ENCODE assay signal across 30 mouse cellular contexts in the genomic region with DNA sequence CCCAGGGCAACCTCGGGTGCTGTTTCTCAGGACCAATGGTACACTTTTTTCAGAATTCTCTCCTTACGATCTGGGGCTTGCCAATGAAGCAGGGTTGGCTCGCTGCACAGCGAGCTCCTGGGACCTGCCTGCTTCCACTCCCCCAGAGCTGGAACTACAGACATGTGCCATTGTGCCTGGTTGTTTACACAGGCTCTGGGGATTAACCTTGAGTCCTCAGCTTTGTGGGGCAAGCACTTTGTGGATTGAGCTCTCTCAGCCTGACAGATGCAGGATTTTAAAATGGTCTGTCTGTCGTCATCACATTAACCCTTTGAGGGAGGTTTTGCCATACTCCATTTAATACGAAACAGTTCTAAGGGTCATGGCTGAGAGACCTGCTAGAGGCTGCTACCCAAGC. TPM values are rescaled to one million over a fixed set of nuclear protein-coding genes. Genes with fewer than 3 reads are reported as not detected.
DNase-seq lines count a peak whose midpoint lies in the region; ATAC-seq and TF ChIP-seq lines count a peak whose summit lies in the region.
"Had no signal": no experiment of that assay in that cellular context is flagged by ENCODE, and none has a peak within 500 bp of the region (broad histone marks: within the 10 kb centered on the region; RNA-seq: fewer than 3 reads in every experiment).

No protein-coding gene starts in this region.

- no peak for ATAC-seq in forebrain, embryonic 14.5 days
- no peak for ATAC-seq in forebrain, postnatal 0 days
- peak; percentile 88 for ATAC-seq in midbrain, embryonic 11.5 days (ENCODE audit: low FRiP score)
- ATAC-seq in midbrain, postnatal 0 days (ENCODE audit: low FRiP score) = no peak
- ATAC-seq in midbrain, embryonic 13.5 days = peak; percentile 58; the same call in 1 of the 2 replicates
- ATAC-seq in stomach, embryonic 15.5 days (ENCODE audit: insufficient read depth, low FRiP score, low read depth) = peak; percentile 65; the same call in 1 of the 2 replicates
- ATAC-seq in heart, embryonic 11.5 days (replicated peaks; ENCODE audit: insufficient number of reproducible peaks, low FRiP score, low TSS enrichment) = no peak
- ATAC-seq: intestine, postnatal 0 days; liver, embryonic 12.5 days had no signal

- H3K4me1 ChIP-seq in forebrain, embryonic 14.5 days (ENCODE audit: control insufficient read depth, insufficient read depth, low read length) = no peaks in the 10 kb centered on the region
- H3K4me1 ChIP-seq in forebrain, postnatal 0 days (ENCODE audit: insufficient read depth) = no peaks in the 10 kb centered on the region
- peaks cover 11% of the 10 kb centered on the region; the same call in 1 of the 2 replicates for H3K4me1 ChIP-seq in midbrain, embryonic 11.5 days (ENCODE audit: control insufficient read depth, insufficient read depth, low read length)
- no peaks in the 10 kb centered on the region for H3K4me1 ChIP-seq in midbrain, postnatal 0 days (ENCODE audit: insufficient read depth, low read length)
- peaks cover 10% of the 10 kb centered on the region for H3K4me1 ChIP-seq in midbrain, embryonic 13.5 days (replicated peaks)
- no peaks in the 10 kb centered on the region; the same call in 1 of the 2 replicates for H3K4me1 ChIP-seq in stomach, embryonic 15.5 days
- H3K4me1 ChIP-seq in heart, embryonic 11.5 days (ENCODE audit: control insufficient read depth, insufficient read depth, low read length) = peaks cover 3% of the 10 kb centered on the region
- H3K4me1 ChIP-seq: liver, embryonic 12.5 days; neural tube, embryonic 12.5 days had no signal

- no peak for TF ChIP-seq CTCF in forebrain, postnatal 0 days (IDR thresholded peaks at IDR 0.05; ENCODE audit: low read depth)
- TF ChIP-seq CTCF in midbrain, postnatal 0 days (IDR thresholded peaks at IDR 0.05) = no peak

- H3K9me3 ChIP-seq in forebrain, embryonic 14.5 days (replicated peaks; ENCODE audit: control insufficient read depth, low read length) = no peaks in the 10 kb centered on the region
- no peaks in the 10 kb centered on the region for H3K9me3 ChIP-seq in forebrain, postnatal 0 days (ENCODE audit: low read length)
- no peaks in the 10 kb centered on the region for H3K9me3 ChIP-seq in midbrain, embryonic 11.5 days (ENCODE audit: control insufficient read depth, low read length)
- H3K9me3 ChIP-seq in midbrain, postnatal 0 days (ENCODE audit: low read length) = no peaks in the 10 kb centered on the region
- H3K9me3 ChIP-seq in midbrain, embryonic 13.5 days = 0 out of 2 replicates have a peak, but pooled peaks cover 3% of the 10 kb centered on the region
- H3K9me3 ChIP-seq in stomach, embryonic 15.5 days = no peaks in the 10 kb centered on the region
- no peaks in the 10 kb centered on the region for H3K9me3 ChIP-seq in heart, embryonic 11.5 days (replicated peaks; ENCODE audit: control insufficient read depth, low read length)
- H3K9me3 ChIP-seq: heart, embryonic 12.5 days; hindbrain, embryonic 10.5 days; limb, embryonic 13.5 days; liver, embryonic 12.5 days; neural tube, embryonic 12.5 days had no signal

- no peaks in the 10 kb centered on the region for H3K27me3 ChIP-seq in forebrain, embryonic 14.5 days (replicated peaks; ENCODE audit: control insufficient read depth, insufficient read depth, low read length)
- H3K27me3 ChIP-seq in forebrain, postnatal 0 days (ENCODE audit: insufficient read depth, low read length) = no peaks in the 10 kb centered on the region
- no peaks in the 10 kb centered on the region for H3K27me3 ChIP-seq in midbrain, embryonic 11.5 days (ENCODE audit: control insufficient read depth, insufficient read depth, low read length)
- H3K27me3 ChIP-seq in midbrain, postnatal 0 days (ENCODE audit: insufficient read depth, low read length) = no peaks in the 10 kb centered on the region
- no peaks in the 10 kb centered on the region for H3K27me3 ChIP-seq in midbrain, embryonic 13.5 days
- no peaks in the 10 kb centered on the region for H3K27me3 ChIP-seq in stomach, embryonic 15.5 days (replicated peaks)
- H3K27me3 ChIP-seq in heart, embryonic 11.5 days (ENCODE audit: control insufficient read depth, insufficient read depth, low read length) = no peaks in the 10 kb centered on the region
- H3K27me3 ChIP-seq: limb, embryonic 13.5 days; neural tube, embryonic 12.5 days had no signal

- H3K4me2 ChIP-seq in forebrain, embryonic 14.5 days (ENCODE audit: low read length) = no peak overlapping the region
- H3K4me2 ChIP-seq in forebrain, postnatal 0 days (ENCODE audit: low read depth) = no peak overlapping the region
- no peak overlapping the region for H3K4me2 ChIP-seq in midbrain, embryonic 11.5 days
- no peak overlapping the region for H3K4me2 ChIP-seq in midbrain, postnatal 0 days (ENCODE audit: low read depth, low read length, poor library complexity, severe bottlenecking)
- H3K4me2 ChIP-seq in midbrain, embryonic 13.5 days (replicated peaks) = no peak overlapping the region
- no peak overlapping the region for H3K4me2 ChIP-seq in stomach, embryonic 15.5 days
- no peak overlapping the region for H3K4me2 ChIP-seq in heart, embryonic 11.5 days
- H3K4me2 ChIP-seq: heart, embryonic 12.5 days; limb, embryonic 13.5 days; liver, embryonic 12.5 days; neural tube, embryonic 12.5 days had no signal

- DNase-seq in forebrain, embryonic 14.5 days (ENCODE audit: low spot score) = peak; percentile 11
- DNase-seq in forebrain, postnatal 0 days = no peak
- DNase-seq in midbrain, embryonic 11.5 days (ENCODE audit: low spot score, missing footprints) = no peak
- no peak for DNase-seq in midbrain, postnatal 0 days (ENCODE audit: low spot score)
- DNase-seq: adrenal gland, postnatal 25 days; cerebellum, adult 9-11 months; heart, adult 11 months; heart, postnatal 10 days; kidney, postnatal 25 days; layer of hippocampus, postnatal 36 days; lung, adult 18-20 months; lung, postnatal 14 days; thymus, postnatal 25 days had no signal

- H3K36me3 ChIP-seq in forebrain, embryonic 14.5 days (ENCODE audit: control insufficient read depth, insufficient read depth, low read length) = no peaks in the 10 kb centered on the region
- no peaks in the 10 kb centered on the region for H3K36me3 ChIP-seq in forebrain, postnatal 0 days (ENCODE audit: insufficient read depth)
- no peaks in the 10 kb centered on the region for H3K36me3 ChIP-seq in midbrain, embryonic 11.5 days (ENCODE audit: control insufficient read depth, insufficient read depth, low read length)
- H3K36me3 ChIP-seq in midbrain, postnatal 0 days (ENCODE audit: insufficient read depth, low read length) = no peaks in the 10 kb centered on the region
- H3K36me3 ChIP-seq in midbrain, embryonic 13.5 days = no peaks in the 10 kb centered on the region
- no peaks in the 10 kb centered on the region for H3K36me3 ChIP-seq in stomach, embryonic 15.5 days
- H3K36me3 ChIP-seq in heart, embryonic 11.5 days (ENCODE audit: control insufficient read depth, insufficient read depth, low read length) = no peaks in the 10 kb centered on the region
- H3K36me3 ChIP-seq: heart, embryonic 12.5 days; hindbrain, embryonic 10.5 days; limb, embryonic 13.5 days; liver, embryonic 12.5 days; neural tube, embryonic 12.5 days had no signal

- H3K27ac ChIP-seq in forebrain, embryonic 14.5 days (ENCODE audit: low read depth, low read length) = no peak overlapping the region
- no peak overlapping the region for H3K27ac ChIP-seq in forebrain, postnatal 0 days (ENCODE audit: low read depth, low read length)
- no peak overlapping the region for H3K27ac ChIP-seq in midbrain, embryonic 11.5 days (ENCODE audit: low read depth, low read length)
- H3K27ac ChIP-seq in midbrain, postnatal 0 days (ENCODE audit: low read depth, low read length) = no peak overlapping the region
- H3K27ac ChIP-seq in midbrain, embryonic 13.5 days = no peak overlapping the region
- H3K27ac ChIP-seq in stomach, embryonic 15.5 days = no peak overlapping the region
- H3K27ac ChIP-seq in heart, embryonic 11.5 days (ENCODE audit: low read depth, low read length) = no peak overlapping the region
- H3K27ac ChIP-seq: hindbrain, embryonic 10.5 days; layer of hippocampus, adult 2 months; limb, embryonic 13.5 days; liver, embryonic 12.5 days; neural tube, embryonic 12.5 days had no signal

- H3K4me3 ChIP-seq in forebrain, embryonic 14.5 days (ENCODE audit: low read depth, low read length) = no peak overlapping the region
- no peak overlapping the region for H3K4me3 ChIP-seq in forebrain, postnatal 0 days (ENCODE audit: low read depth, low read length)
- no peak overlapping the region for H3K4me3 ChIP-seq in midbrain, embryonic 11.5 days (ENCODE audit: low read depth, low read length)
- H3K4me3 ChIP-seq in midbrain, postnatal 0 days (ENCODE audit: low read depth, low read length) = no peak overlapping the region
- H3K4me3 ChIP-seq in midbrain, embryonic 13.5 days (replicated peaks) = no peak overlapping the region
- no peak overlapping the region for H3K4me3 ChIP-seq in stomach, embryonic 15.5 days (replicated peaks)
- H3K4me3 ChIP-seq in heart, embryonic 11.5 days (ENCODE audit: low read depth, low read length) = no peak overlapping the region
- H3K4me3 ChIP-seq: heart, embryonic 12.5 days; hindbrain, embryonic 10.5 days; layer of hippocampus, adult 2 months; limb, embryonic 13.5 days; liver, embryonic 12.5 days; neural tube, embryonic 12.5 days had no signal

- no peak overlapping the region for H3K9ac ChIP-seq in forebrain, embryonic 14.5 days (ENCODE audit: low read length)
- H3K9ac ChIP-seq in forebrain, postnatal 0 days = no peak overlapping the region
- H3K9ac ChIP-seq in midbrain, embryonic 11.5 days (ENCODE audit: low read length) = no peak overlapping the region
- H3K9ac ChIP-seq in midbrain, postnatal 0 days (replicated peaks; ENCODE audit: low read length, poor library complexity, severe bottlenecking) = no peak overlapping the region
- no peak overlapping the region for H3K9ac ChIP-seq in midbrain, embryonic 13.5 days (replicated peaks)
- no peak overlapping the region for H3K9ac ChIP-seq in stomach, embryonic 15.5 days
- H3K9ac ChIP-seq in heart, embryonic 11.5 days (ENCODE audit: low read depth, low read length) = no peak overlapping the region
- H3K9ac ChIP-seq: heart, embryonic 12.5 days; limb, embryonic 13.5 days; liver, embryonic 12.5 days; neural tube, embryonic 12.5 days had no signal

- WGBS in forebrain, embryonic 14.5 days = 63% methylated on average over 6 of the region's 6 CpGs
- WGBS in forebrain, postnatal 0 days = 46% methylated on average over 6 of the region's 6 CpGs
- 35% methylated on average over 6 of the region's 6 CpGs for WGBS in midbrain, embryonic 11.5 days
- 32% methylated on average over 6 of the region's 6 CpGs for WGBS in midbrain, postnatal 0 days
- 35% methylated on average over 6 of the region's 6 CpGs for WGBS in midbrain, embryonic 13.5 days
- WGBS in stomach, embryonic 15.5 days = 30% methylated on average over 6 of the region's 6 CpGs
- 55% methylated on average over 6 of the region's 6 CpGs for WGBS in heart, embryonic 11.5 days (ENCODE audit: insufficient replicate concordance)

RNA-seq across cellular contexts. Expression of a gene that starts 8.2 kb away (rescaled TPM):
- polyA plus RNA-seq in forebrain, embryonic 14.5 days (2014; fragmentation: Nextera tagmentation; extraction: Ambion mirVana) = not detected in 2 replicates
- not detected in 2 replicates for total RNA-seq in forebrain, postnatal 0 days (2014; rRNA removed)
- 0.06 TPM in 1 of 2 replicates, not detected in the other for polyA plus RNA-seq in forebrain, postnatal 0 days (2015; fragmentation: Nextera tagmentation; extraction: Ambion mirVana)
- not detected in 2 replicates for polyA plus RNA-seq in midbrain, embryonic 11.5 days (2014; fragmentation: Nextera tagmentation; extraction: Ambion mirVana)
- 0.05 TPM in 1 of 2 replicates, not detected in the other for total RNA-seq in midbrain, postnatal 0 days (2014; rRNA removed)
- 0.02 TPM in 1 of 2 replicates, not detected in the other for polyA plus RNA-seq in midbrain, postnatal 0 days (2015; fragmentation: Nextera tagmentation; extraction: Ambion mirVana)
- polyA plus RNA-seq in midbrain, embryonic 13.5 days (2015; fragmentation: Nextera tagmentation; extraction: Ambion mirVana) = 0.05 TPM in 1 of 2 replicates, not detected in the other
- polyA plus RNA-seq in stomach, embryonic 15.5 days (2015; fragmentation: Nextera tagmentation; extraction: Ambion mirVana) = 0.03 and 0.05 TPM in 2 replicates
- 0.07 and 0.38 TPM in 2 replicates for polyA plus RNA-seq in heart, embryonic 11.5 days (2014; fragmentation: Nextera tagmentation; extraction: Ambion mirVana)
- total RNA-seq: layer of hippocampus, adult 2 months; layer of hippocampus, postnatal 36 days had no signal
- polyA plus RNA-seq: forebrain, embryonic 11.5 days; liver, embryonic 12.5 days had no signal

RNA-seq across cellular contexts. Expression of a gene that starts 20.4 kb away (rescaled TPM):
- not detected in 2 replicates for polyA plus RNA-seq in forebrain, embryonic 14.5 days (2014; fragmentation: Nextera tagmentation; extraction: Ambion mirVana)
- total RNA-seq in forebrain, postnatal 0 days (2014; rRNA removed) = 0.23 TPM in 1 of 2 replicates, not detected in the other
- 0.69 TPM in 1 of 2 replicates, not detected in the other for polyA plus RNA-seq in forebrain, postnatal 0 days (2015; fragmentation: Nextera tagmentation; extraction: Ambion mirVana)
- polyA plus RNA-seq in midbrain, embryonic 11.5 days (2014; fragmentation: Nextera tagmentation; extraction: Ambion mirVana) = not detected in 2 replicates
- 0.33 and 1.6 TPM in 2 replicates for total RNA-seq in midbrain, postnatal 0 days (2014; rRNA removed)
- 0.38 TPM in 1 of 2 replicates, not detected in the other for polyA plus RNA-seq in midbrain, postnatal 0 days (2015; fragmentation: Nextera tagmentation; extraction: Ambion mirVana)
- polyA plus RNA-seq in midbrain, embryonic 13.5 days (2015; fragmentation: Nextera tagmentation; extraction: Ambion mirVana) = not detected in 2 replicates
- 0.31 and 0.66 TPM in 2 replicates for polyA plus RNA-seq in stomach, embryonic 15.5 days (2015; fragmentation: Nextera tagmentation; extraction: Ambion mirVana)
- polyA plus RNA-seq in heart, embryonic 11.5 days (2014; fragmentation: Nextera tagmentation; extraction: Ambion mirVana) = 0.14 TPM in 1 of 2 replicates, not detected in the other
- total RNA-seq: adrenal gland, postnatal 25 days; ES-E14; layer of hippocampus, adult 2 months; layer of hippocampus, postnatal 36 days; left cerebral cortex, postnatal 10 days; megakaryocyte, adult 5-6 weeks had no signal
- polyA plus RNA-seq: forebrain, embryonic 11.5 days; frontal cortex, adult 2 months; heart, embryonic 12.5 days; hindbrain, embryonic 10.5 days; liver, embryonic 12.5 days; neural tube, embryonic 12.5 days had no signal

RNA-seq across cellular contexts. Expression of a gene that starts 30.3 kb away (rescaled TPM):
- 0.79 and 0.95 TPM in 2 replicates for polyA plus RNA-seq in forebrain, embryonic 14.5 days (2014; fragmentation: Nextera tagmentation; extraction: Ambion mirVana)
- 0.38 and 0.46 TPM in 2 replicates for total RNA-seq in forebrain, postnatal 0 days (2014; rRNA removed)
- polyA plus RNA-seq in forebrain, postnatal 0 days (2015; fragmentation: Nextera tagmentation; extraction: Ambion mirVana) = 0.71 and 1.1 TPM in 2 replicates
- 1.2 and 1.8 TPM in 2 replicates for polyA plus RNA-seq in midbrain, embryonic 11.5 days (2014; fragmentation: Nextera tagmentation; extraction: Ambion mirVana)
- total RNA-seq in midbrain, postnatal 0 days (2014; rRNA removed) = 0.38 and 1.9 TPM in 2 replicates
- 1.1 and 1.2 TPM in 2 replicates for polyA plus RNA-seq in midbrain, postnatal 0 days (2015; fragmentation: Nextera tagmentation; extraction: Ambion mirVana)
- polyA plus RNA-seq in midbrain, embryonic 13.5 days (2015; fragmentation: Nextera tagmentation; extraction: Ambion mirVana) = 0.50 and 0.66 TPM in 2 replicates
- polyA plus RNA-seq in stomach, embryonic 15.5 days (2015; fragmentation: Nextera tagmentation; extraction: Ambion mirVana) = 3.5 and 3.7 TPM in 2 replicates
- polyA plus RNA-seq in heart, embryonic 11.5 days (2014; fragmentation: Nextera tagmentation; extraction: Ambion mirVana) = 0.73 and 1.3 TPM in 2 replicates
- total RNA-seq: layer of hippocampus, adult 2 months had no signal

RNA-seq across cellular contexts. Expression of a gene that starts 43.0 kb away (rescaled TPM):
- polyA plus RNA-seq in forebrain, embryonic 14.5 days (2014; fragmentation: Nextera tagmentation; extraction: Ambion mirVana) = 16.0 and 17.9 TPM in 2 replicates
- 4.6 and 8.3 TPM in 2 replicates for total RNA-seq in forebrain, postnatal 0 days (2014; rRNA removed)
- 7.0 and 9.1 TPM in 2 replicates for polyA plus RNA-seq in forebrain, postnatal 0 days (2015; fragmentation: Nextera tagmentation; extraction: Ambion mirVana)
- polyA plus RNA-seq in midbrain, embryonic 11.5 days (2014; fragmentation: Nextera tagmentation; extraction: Ambion mirVana) = 15.8 and 16.9 TPM in 2 replicates
- total RNA-seq in midbrain, postnatal 0 days (2014; rRNA removed) = 11.9 and 15.5 TPM in 2 replicates
- polyA plus RNA-seq in midbrain, postnatal 0 days (2015; fragmentation: Nextera tagmentation; extraction: Ambion mirVana) = 7.4 and 8.7 TPM in 2 replicates
- 8.5 and 10.7 TPM in 2 replicates for polyA plus RNA-seq in midbrain, embryonic 13.5 days (2015; fragmentation: Nextera tagmentation; extraction: Ambion mirVana)
- polyA plus RNA-seq in stomach, embryonic 15.5 days (2015; fragmentation: Nextera tagmentation; extraction: Ambion mirVana) = 35.3 and 38.5 TPM in 2 replicates
- polyA plus RNA-seq in heart, embryonic 11.5 days (2014; fragmentation: Nextera tagmentation; extraction: Ambion mirVana) = 73.2 and 76.2 TPM in 2 replicates

RNA-seq across cellular contexts. Expression of a gene that starts 43.2 kb away (rescaled TPM):
- polyA plus RNA-seq in forebrain, embryonic 14.5 days (2014; fragmentation: Nextera tagmentation; extraction: Ambion mirVana) = not detected in 2 replicates
- not detected in 2 replicates for total RNA-seq in forebrain, postnatal 0 days (2014; rRNA removed)
- polyA plus RNA-seq in forebrain, postnatal 0 days (2015; fragmentation: Nextera tagmentation; extraction: Ambion mirVana) = not detected in 2 replicates
- polyA plus RNA-seq in midbrain, embryonic 11.5 days (2014; fragmentation: Nextera tagmentation; extraction: Ambion mirVana) = not detected in 2 replicates
- 1.3 TPM in 1 of 2 replicates, not detected in the other for total RNA-seq in midbrain, postnatal 0 days (2014; rRNA removed)
- polyA plus RNA-seq in midbrain, postnatal 0 days (2015; fragmentation: Nextera tagmentation; extraction: Ambion mirVana) = not detected in 2 replicates
- polyA plus RNA-seq in midbrain, embryonic 13.5 days (2015; fragmentation: Nextera tagmentation; extraction: Ambion mirVana) = not detected in 2 replicates
- not detected in 2 replicates for polyA plus RNA-seq in stomach, embryonic 15.5 days (2015; fragmentation: Nextera tagmentation; extraction: Ambion mirVana)
- not detected in 2 replicates for polyA plus RNA-seq in heart, embryonic 11.5 days (2014; fragmentation: Nextera tagmentation; extraction: Ambion mirVana)
- total RNA-seq: adrenal gland, postnatal 25 days; ES-E14; gastrocnemius, adult 8-10 months; heart, postnatal 10 days; layer of hippocampus, adult 2 months; layer of hippocampus, postnatal 36 days; left cerebral cortex, postnatal 10 days; megakaryocyte, adult 5-6 weeks had no signal
- polyA plus RNA-seq: forebrain, embryonic 11.5 days; heart, embryonic 12.5 days; hindbrain, embryonic 10.5 days; intestine, postnatal 0 days; kidney, embryonic 14.5 days; limb, embryonic 13.5 days; liver, embryonic 12.5 days; neural tube, embryonic 12.5 days had no signal

Comparison
In these comparisons a context has a peak if more than half of its experiments do, and no peak if none do; other contexts are left out.
1. ATAC-seq: peak in midbrain, embryonic 11.5 days (single experiment), midbrain, embryonic 13.5 days (single experiment) and stomach, embryonic 15.5 days (single experiment); none in forebrain, embryonic 14.5 days (single experiment), forebrain, postnatal 0 days (single experiment), midbrain, postnatal 0 days (single experiment) and heart, embryonic 11.5 days (single experiment).